Mouse (Mus musculus): Measurements from ENCODE around the gene Arhgef39. TPM values are rescaled to one million over a fixed set of nuclear protein-coding genes. Genes with fewer than 3 reads are reported as not detected.

Gene Arhgef39
- polyA plus RNA-seq, 1 experiment, result 38.3 TPM

DNA sequence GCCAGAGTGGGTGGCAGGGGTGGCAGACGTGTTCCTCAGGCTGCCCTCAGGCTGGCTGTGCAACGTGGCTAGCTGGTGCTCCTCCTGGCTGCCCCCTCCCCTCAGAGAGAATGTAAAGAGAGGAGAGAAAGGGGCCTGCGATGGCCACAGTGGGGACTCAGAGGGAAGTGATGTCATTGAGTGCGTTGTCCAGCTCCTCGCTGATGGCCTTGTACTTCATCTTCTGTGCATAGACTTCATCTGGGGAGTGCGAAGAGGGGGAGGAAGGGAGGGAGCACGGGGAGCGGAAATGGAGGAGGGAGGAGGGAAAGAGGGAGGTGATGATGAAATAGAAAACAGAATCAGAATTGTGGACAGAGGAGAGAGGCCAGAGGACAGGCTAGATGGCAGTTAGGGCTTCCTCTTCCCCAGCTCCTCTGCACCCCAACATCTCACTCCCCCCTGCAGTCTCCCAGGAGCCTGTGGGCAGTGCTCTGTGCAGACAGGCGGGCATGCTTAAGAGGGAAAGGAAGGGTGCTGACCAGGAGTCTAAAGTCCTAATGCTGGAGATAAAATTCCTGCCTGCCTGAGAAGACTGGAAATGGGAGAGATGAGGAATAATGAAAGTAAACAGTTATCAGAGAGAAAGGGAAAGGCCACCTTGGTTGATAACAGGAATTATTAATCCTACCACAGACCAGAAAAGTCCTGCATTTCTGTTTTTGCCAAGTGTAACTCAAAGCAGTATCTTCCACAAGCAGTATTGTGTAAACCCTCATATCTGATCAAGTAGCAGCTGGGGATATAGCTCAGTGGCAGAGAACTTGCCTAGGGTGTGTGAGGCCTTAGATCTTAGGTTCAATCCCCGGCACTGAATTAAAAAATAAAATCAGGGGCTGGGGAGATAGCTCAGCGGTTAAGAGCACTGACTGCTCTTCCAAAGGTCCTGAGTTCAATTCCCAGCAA lies 16.5 kb upstream of the Arhgef39 start:
- H3K4me1 ChIP-seq (ENCODE audit: control insufficient read depth, insufficient read depth, insufficient read length, low read length), result peaks cover 22% of the 10 kb centered on the region

DNA sequence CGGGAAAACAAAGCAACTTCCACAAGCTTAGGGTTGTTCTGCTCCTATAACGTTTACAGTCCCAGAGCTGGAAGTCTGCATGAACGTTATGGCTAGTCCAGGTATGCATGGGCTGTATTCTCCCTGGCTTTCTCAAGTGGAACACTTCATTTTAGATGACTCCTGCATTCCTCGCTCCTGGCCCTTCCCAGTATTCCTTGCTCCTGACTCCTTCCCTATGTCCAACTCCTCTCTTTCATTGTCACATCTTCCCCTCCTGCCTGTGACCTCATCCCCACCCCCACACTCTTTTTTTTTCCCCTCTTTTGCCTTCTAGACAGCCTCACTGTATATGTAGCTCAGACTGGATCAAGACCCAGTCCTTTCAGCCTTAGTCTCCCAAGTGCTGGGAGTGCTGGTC lies 14.3 kb upstream of the Arhgef39 start:
- Histone ChIP-seq H3K36me3 (ENCODE audit: control insufficient read depth, insufficient read depth, low read length) (peaks cover 2% of the 10 kb centered on the region; the same call in 1 of the 2 replicates), H3K4me3 (ENCODE audit: low read depth, low read length) (no peak overlapping the region), H3K27ac (ENCODE audit: insufficient read depth, low read depth, low read length) (no peak overlapping the region), H3K4me1 (ENCODE audit: control insufficient read depth, insufficient read depth, insufficient read length, low read length) (peaks cover 17% of the 10 kb centered on the region), H3K27me3 (ENCODE audit: control insufficient read depth, insufficient read depth, low read length) (no peaks in the 10 kb centered on the region)
- TF ChIP-seq POLR2A (IDR thresholded peaks at IDR 0.05; ENCODE audit: low read depth, low read length) (no peak), CTCF (IDR thresholded peaks at IDR 0.05; ENCODE audit: extremely low read depth, insufficient read length, insufficient replicate concordance, low read depth, low read length) (no peak)
- WGBS, result 79% methylated on average over 4 of the region's 4 CpGs

More for the DNA sequence above, 16.5 kb upstream of the Arhgef39 start:
- 20% methylated on average over 11 of the region's 11 CpGs for WGBS
- 0 out of 2 replicates have a peak overlapping the region, but pooled peaks have one; percentile 7 for H3K4me3 ChIP-seq (ENCODE audit: low read depth, low read length)
- H3K36me3 ChIP-seq (ENCODE audit: control insufficient read depth, insufficient read depth, low read length), result peaks cover 2% of the 10 kb centered on the region; the same call in 1 of the 2 replicates
- peak overlapping the region; percentile 78 for H3K27ac ChIP-seq (ENCODE audit: insufficient read depth, low read depth, low read length)
- no peak for TF ChIP-seq CTCF (IDR thresholded peaks at IDR 0.05; ENCODE audit: extremely low read depth, insufficient read length, insufficient replicate concordance, low read depth, low read length)
- no peak for TF ChIP-seq POLR2A (IDR thresholded peaks at IDR 0.05; ENCODE audit: low read depth, low read length)
- H3K27me3 ChIP-seq (ENCODE audit: control insufficient read depth, insufficient read depth, low read length), result no peaks in the 10 kb centered on the region

DNA sequence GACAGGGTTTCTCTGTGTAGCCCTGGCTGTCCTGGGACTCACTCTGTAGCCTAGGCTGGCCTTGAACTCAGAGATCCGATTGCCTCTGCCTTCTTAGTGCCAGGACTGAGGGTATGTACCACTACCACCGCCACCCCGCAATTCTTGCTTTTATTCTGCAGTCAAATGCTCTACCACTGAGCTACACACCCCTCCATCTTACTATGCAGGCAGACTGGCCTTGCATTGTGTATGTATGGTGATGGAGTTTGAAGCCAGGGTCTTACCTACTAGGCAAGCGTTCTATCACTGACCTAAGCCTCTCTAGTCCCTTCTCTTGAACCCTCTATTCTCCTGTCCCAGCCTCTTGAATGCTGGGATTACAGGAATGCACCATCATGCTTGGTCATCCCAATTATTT lies 13.8 kb upstream of the Arhgef39 start:
- TF ChIP-seq POLR2A (IDR thresholded peaks at IDR 0.05; ENCODE audit: low read depth, low read length) (no peak), CTCF (IDR thresholded peaks at IDR 0.05; ENCODE audit: extremely low read depth, insufficient read length, insufficient replicate concordance, low read depth, low read length) (no peak)
- Histone ChIP-seq H3K4me1 (ENCODE audit: control insufficient read depth, insufficient read depth, insufficient read length, low read length) (peaks cover 15% of the 10 kb centered on the region), H3K36me3 (ENCODE audit: control insufficient read depth, insufficient read depth, low read length) (peaks cover 2% of the 10 kb centered on the region; the same call in 1 of the 2 replicates), H3K27me3 (ENCODE audit: control insufficient read depth, insufficient read depth, low read length) (no peaks in the 10 kb centered on the region), H3K27ac (ENCODE audit: insufficient read depth, low read depth, low read length) (no peak overlapping the region), H3K4me3 (ENCODE audit: low read depth, low read length) (no peak overlapping the region)
- WGBS, result 95% methylated on average over 4 of the region's 4 CpGs

DNA sequence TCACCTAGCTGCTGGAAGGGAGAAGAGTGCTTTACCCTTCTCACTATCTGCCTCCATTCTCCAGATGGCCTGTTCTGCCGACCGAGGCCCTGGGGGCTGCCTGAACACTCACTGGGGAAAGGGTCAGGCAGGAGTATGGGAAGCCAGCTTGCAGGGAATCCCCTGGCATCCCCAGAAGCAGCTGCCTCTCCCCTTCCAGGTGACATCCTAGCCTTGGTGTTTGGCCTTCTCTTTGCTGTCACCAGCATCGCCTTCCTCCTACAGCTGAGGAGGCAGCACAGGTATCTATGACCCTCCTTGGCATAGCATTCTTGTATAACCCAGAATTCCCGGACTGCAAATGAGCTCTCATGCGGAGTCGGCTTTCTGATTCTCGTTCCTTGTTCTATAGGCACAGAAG lies 13.2 kb upstream of the Arhgef39 start:
- H3K36me3 ChIP-seq (ENCODE audit: control insufficient read depth, insufficient read depth, low read length), result no peaks in the 10 kb centered on the region
- TF ChIP-seq CTCF (IDR thresholded peaks at IDR 0.05; ENCODE audit: extremely low read depth, insufficient read length, insufficient replicate concordance, low read depth, low read length) (no peak), POLR2A (IDR thresholded peaks at IDR 0.05; ENCODE audit: low read depth, low read length) (no peak)
- WGBS, result 77% methylated on average over 7 of the region's 7 CpGs
- no peak overlapping the region for H3K4me3 ChIP-seq (ENCODE audit: low read depth, low read length)
- H3K27me3 ChIP-seq (ENCODE audit: control insufficient read depth, insufficient read depth, low read length), result no peaks in the 10 kb centered on the region
- H3K4me1 ChIP-seq (ENCODE audit: control insufficient read depth, insufficient read depth, insufficient read length, low read length), result peaks cover 15% of the 10 kb centered on the region
- H3K27ac ChIP-seq (ENCODE audit: insufficient read depth, low read depth, low read length), result no peak overlapping the region

DNA sequence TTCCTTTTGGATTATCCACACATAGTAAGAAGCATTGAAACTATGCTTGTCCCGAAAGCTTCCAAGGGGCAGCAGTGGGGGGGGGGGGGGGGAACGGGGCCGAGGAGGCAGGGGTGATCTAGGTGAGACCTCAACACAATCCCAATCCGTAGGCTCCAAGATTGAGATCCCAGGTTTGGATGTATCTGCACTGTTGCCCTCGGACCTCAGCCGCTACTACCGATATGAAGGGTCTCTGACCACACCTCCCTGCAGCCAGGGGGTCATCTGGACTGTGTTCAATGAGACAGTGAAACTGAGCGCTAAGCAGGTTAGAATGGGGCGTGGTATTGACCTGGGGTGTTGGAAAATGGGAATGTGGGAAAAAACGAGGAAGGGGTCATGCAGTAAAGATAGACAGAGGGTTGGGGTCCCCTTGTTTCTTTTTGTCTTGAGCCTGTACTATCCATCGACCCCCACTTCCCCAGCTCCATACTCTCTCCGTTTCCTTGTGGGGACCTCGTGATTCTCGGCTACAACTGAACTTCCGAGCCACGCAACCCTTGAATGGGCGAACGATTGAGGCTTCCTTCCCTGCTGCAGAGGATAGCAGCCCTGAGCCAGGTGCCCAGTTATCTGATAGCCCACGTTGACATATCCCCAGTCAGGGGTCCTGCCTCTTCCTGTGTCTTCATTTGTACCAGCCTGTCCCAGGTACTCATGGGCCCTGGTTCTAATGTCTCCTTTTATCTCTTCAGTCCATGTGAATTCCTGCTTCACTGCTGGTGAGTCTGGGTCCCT lies 12.4 kb upstream of the Arhgef39 start:
- no peaks in the 10 kb centered on the region for H3K36me3 ChIP-seq (ENCODE audit: control insufficient read depth, insufficient read depth, low read length)
- H3K4me3 ChIP-seq (ENCODE audit: low read depth, low read length), result no peak overlapping the region
- H3K27ac ChIP-seq (ENCODE audit: insufficient read depth, low read depth, low read length), result no peak overlapping the region
- no peaks in the 10 kb centered on the region for H3K27me3 ChIP-seq (ENCODE audit: control insufficient read depth, insufficient read depth, low read length)
- H3K4me1 ChIP-seq (ENCODE audit: control insufficient read depth, insufficient read depth, insufficient read length, low read length), result peaks cover 15% of the 10 kb centered on the region
- WGBS, result 84% methylated on average over 19 of the region's 19 CpGs
- TF ChIP-seq POLR2A (IDR thresholded peaks at IDR 0.05; ENCODE audit: low read depth, low read length) (no peak), CTCF (IDR thresholded peaks at IDR 0.05; ENCODE audit: extremely low read depth, insufficient read length, insufficient replicate concordance, low read depth, low read length) (no peak)

DNA sequence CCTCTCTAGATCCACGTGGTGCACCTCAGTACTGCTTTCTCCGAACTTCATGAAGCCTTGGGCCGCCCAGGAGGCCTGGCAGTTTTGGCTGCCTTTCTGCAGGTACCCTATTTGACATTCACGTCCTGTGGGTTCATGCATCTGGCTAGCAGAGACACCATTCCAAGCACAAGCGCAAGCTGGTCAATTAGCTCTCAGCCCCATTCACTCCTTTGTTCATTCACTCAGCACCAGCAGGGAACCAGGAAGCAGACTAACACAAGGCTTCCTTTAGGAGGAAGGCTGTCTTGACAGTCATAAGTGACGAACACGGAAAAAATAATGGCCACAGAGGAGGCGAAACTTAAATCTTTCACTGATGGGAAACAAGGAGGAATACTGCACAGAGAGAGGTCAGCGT lies 9.6 kb upstream of the Arhgef39 start:
- 15% methylated on average over 9 of the region's 9 CpGs for WGBS
- no peak for TF ChIP-seq CTCF (IDR thresholded peaks at IDR 0.05; ENCODE audit: extremely low read depth, insufficient read length, insufficient replicate concordance, low read depth, low read length)
- TF ChIP-seq POLR2A (IDR thresholded peaks at IDR 0.05; ENCODE audit: low read depth, low read length), result no peak
- Histone ChIP-seq H3K4me3 (ENCODE audit: low read depth, low read length) (peak overlapping the region; percentile 87), H3K27ac (ENCODE audit: insufficient read depth, low read depth, low read length) (peak overlapping the region; percentile 84), H3K27me3 (ENCODE audit: control insufficient read depth, insufficient read depth, low read length) (no peaks in the 10 kb centered on the region), H3K4me1 (ENCODE audit: control insufficient read depth, insufficient read depth, insufficient read length, low read length) (peaks cover 10% of the 10 kb centered on the region; the same call in 1 of the 2 replicates), H3K36me3 (ENCODE audit: control insufficient read depth, insufficient read depth, low read length) (0 out of 2 replicates have a peak, but pooled peaks cover 2% of the 10 kb centered on the region)
